Mouse (Mus musculus) midbrain, postnatal 0 days (tissue): ENCODE results near the gene Psors1c2. TPM values are rescaled to one million over a fixed set of nuclear protein-coding genes. Genes with fewer than 3 reads are reported as not detected.

ENCODE experiments used
- ATAC-seq: fragments of 200-750 bp; cut with Nextera tagmentation; 2 replicates; pipeline ENCODE4 v1.8.0; 2017; ENCODE audit warnings: moderate number of reproducible peaks, mild to moderate bottlenecking, moderate TSS enrichment, moderate library complexity; ENCODE audit not compliant: low FRiP score
- DNase-seq: peaks from one replicate; pipeline ENCODE4 v3.0.0-alpha.2; 2015; ENCODE audit warnings: low spot score
- H3K27ac ChIP-seq: fragments of 300-500 bp; sonication (generic); 2 replicates; pipeline ENCODE4 v1.5.1; 2014; ENCODE audit warnings: low read depth, mild to moderate bottlenecking, low read length, mixed read lengths
- H3K27me3 ChIP-seq: fragments of 300-500 bp; sonication (generic); 2 replicates; pipeline ENCODE4 v1.6.1; 2014; ENCODE audit warnings: low read length, control low read depth, mixed read lengths; ENCODE audit not compliant: insufficient read depth
- H3K36me3 ChIP-seq: fragments of 300-500 bp; sonication (generic); 2 replicates; pipeline ENCODE4 v1.6.1; 2014; ENCODE audit warnings: low read length, control low read depth, mixed read lengths; ENCODE audit not compliant: insufficient read depth
- H3K4me1 ChIP-seq: fragments of 300-500 bp; sonication (generic); 2 replicates; pipeline ENCODE4 v1.6.1; 2014; ENCODE audit warnings: mild to moderate bottlenecking, control low read depth, antibody characterized with exemption, low read length, mixed read lengths; ENCODE audit not compliant: insufficient read depth
- H3K4me2 ChIP-seq: fragments of 300-500 bp; sonication (generic); 2 replicates; pipeline ENCODE4 v1.6.1; 2014; ENCODE audit warnings: low read depth, mild to moderate bottlenecking, low read length, mixed read lengths; ENCODE audit not compliant: poor library complexity, severe bottlenecking
- H3K4me3 ChIP-seq: fragments of 300-500 bp; sonication (generic); 2 replicates; pipeline ENCODE4 v1.5.1; 2014; ENCODE audit warnings: low read depth, mild to moderate bottlenecking, low read length, moderate library complexity
- H3K9ac ChIP-seq: fragments of 300-500 bp; sonication (generic); replicated peaks from 2 replicates; pipeline ENCODE4 v1.6.1; 2014; ENCODE audit warnings: mild to moderate bottlenecking, low read length, moderate library complexity, mixed read lengths; ENCODE audit not compliant: poor library complexity, severe bottlenecking
- H3K9me3 ChIP-seq: fragments of 300-500 bp; sonication (generic); 2 replicates; pipeline ENCODE4 v1.6.1; 2016; ENCODE audit warnings: low read length, control low read depth
- CTCF ChIP-seq: IDR thresholded peaks from 2 replicates; pipeline ENCODE4 v1.5.1; 2016; ENCODE audit warnings: antibody characterized with exemption, mild to moderate bottlenecking
- WGBS: fragments of 180-500 bp; shearing (Covaris S2); extraction: QIAGEN DNeasy Blood & Tissue Kit; methylation state at CpG from one replicate; pipeline ENCODE4 v1.1.7; 2014; 5-methylcytosine and 5-hydroxymethylcytosine counted together
- polyA plus RNA-seq: library from polyadenylated mRNA; unstranded; fragments of >200 nt; fragmentation: Nextera tagmentation; extraction: Ambion mirVana; gene quantifications from 2 replicates; pipeline ENCODE4 v1.2.1, GENCODE M21; 2015
- total RNA-seq: library from RNA; depleted of rRNA; stranded (reverse); fragments of >200 nt; gene quantifications from 2 replicates; pipeline ENCODE4 v1.2.3, GENCODE M21; 2014

The Psors1c2 gene
- total and polyA plus RNA-seq, 2 experiments from 2014 or later, result 0.43 TPM; not detected in 1

- H3K4me1 ChIP-seq, result no peaks in the 10 kb centered on the region; the same call in 1 of the 2 replicates
- H3K4me3 ChIP-seq, result no peak overlapping the region
- H3K4me2 ChIP-seq, result no peak overlapping the region
- ATAC-seq, result no peak
- no peak for DNase-seq
- no peak overlapping the region for H3K9ac ChIP-seq
- no peak overlapping the region for H3K27ac ChIP-seq
- no peaks in the 10 kb centered on the region for H3K36me3 ChIP-seq
- no peak for TF ChIP-seq CTCF
- H3K9me3 ChIP-seq, result no peaks in the 10 kb centered on the region
- H3K27me3 ChIP-seq, result no peaks in the 10 kb centered on the region
- 83% methylated on average over 8 of the region's 8 CpGs for WGBS
Observed at GRCm38 (mm10) chr17:35526644-35527043, 6.4 kb upstream of the Psors1c2 start.

- Histone ChIP-seq H3K27me3 (no peaks in the 10 kb centered on the region), H3K36me3 (no peaks in the 10 kb centered on the region), H3K4me2 (no peak overlapping the region), H3K9me3 (no peaks in the 10 kb centered on the region), H3K4me1 (no peaks in the 10 kb centered on the region; the same call in 1 of the 2 replicates), H3K27ac (no peak overlapping the region), H3K9ac (no peak overlapping the region), H3K4me3 (no peak overlapping the region)
- no peak for TF ChIP-seq CTCF
- no peak for ATAC-seq
- 19% methylated on average over 3 of the region's 3 CpGs for WGBS
- no peak for DNase-seq
Observed at GRCm38 (mm10) chr17:35532360-35532759, 641 bp upstream of the Psors1c2 start.

GRCm38 (mm10) chr17:35534343-35534742 lies 1.3 kb downstream of the Psors1c2 start:
- Histone ChIP-seq H3K9ac (no peak overlapping the region), H3K36me3 (no peaks in the 10 kb centered on the region), H3K27me3 (no peaks in the 10 kb centered on the region), H3K4me2 (no peak overlapping the region), H3K4me1 (no peaks in the 10 kb centered on the region; the same call in 1 of the 2 replicates), H3K27ac (0 out of 2 replicates have a peak overlapping the region, but pooled peaks have one; percentile 38), H3K9me3 (no peaks in the 10 kb centered on the region), H3K4me3 (no peak overlapping the region)
- WGBS, result 6% methylated on average over 6 of the region's 6 CpGs
- peak; percentile 84 for ATAC-seq
- TF ChIP-seq CTCF, result peak; percentile 99
- peak; percentile 86 for DNase-seq

GRCm38 (mm10) chr17:35537421-35537820 lies 4.4 kb downstream of the Psors1c2 start:
- Histone ChIP-seq H3K9ac (no peak overlapping the region), H3K4me1 (no peaks in the 10 kb centered on the region), H3K9me3 (no peaks in the 10 kb centered on the region), H3K27me3 (no peaks in the 10 kb centered on the region), H3K4me3 (no peak overlapping the region), H3K27ac (no peak overlapping the region), H3K36me3 (no peaks in the 10 kb centered on the region), H3K4me2 (no peak overlapping the region)
- no peak for TF ChIP-seq CTCF
- DNase-seq (no peak), ATAC-seq (no peak)
- WGBS, result 86% methylated on average over 4 of the region's 4 CpGs

GRCm38 (mm10) chr17:35538476-35538875 lies 5.5 kb downstream of the Psors1c2 start:
- Histone ChIP-seq H3K36me3 (no peaks in the 10 kb centered on the region), H3K4me1 (no peaks in the 10 kb centered on the region), H3K4me3 (no peak overlapping the region), H3K27me3 (no peaks in the 10 kb centered on the region), H3K27ac (no peak overlapping the region), H3K9me3 (no peaks in the 10 kb centered on the region), H3K4me2 (no peak overlapping the region), H3K9ac (no peak overlapping the region)
- no peak for ATAC-seq
- no peak for DNase-seq
- TF ChIP-seq CTCF, result no peak
- 91% methylated on average over 1 of the region's 1 CpGs for WGBS

- Histone ChIP-seq H3K4me2 (no peak overlapping the region), H3K27ac (no peak overlapping the region), H3K36me3 (no peaks in the 10 kb centered on the region), H3K9ac (no peak overlapping the region), H3K9me3 (no peaks in the 10 kb centered on the region), H3K27me3 (no peaks in the 10 kb centered on the region), H3K4me1 (no peaks in the 10 kb centered on the region), H3K4me3 (no peak overlapping the region)
- no peak for TF ChIP-seq CTCF
- DNase-seq, result no peak
- no peak for ATAC-seq
- WGBS, result 57% methylated on average over 10 of the region's 10 CpGs
Observed at GRCm38 (mm10) chr17:35539540-35539939, 6.5 kb downstream of the Psors1c2 start.
